Comparison of ENCODE assay signal across 28 mouse cellular contexts in genomic region chr6:129721390-129721789, GRCm38 (mm10). TPM values are rescaled to one million over a fixed set of nuclear protein-coding genes. Genes with fewer than 3 reads are reported as not detected.
A peak's percentile ranks its signal among the peaks of the same experiment; 100 is the strongest.
DNase-seq lines count a peak whose midpoint lies in the region; ATAC-seq and TF ChIP-seq lines count a peak whose summit lies in the region.
"Had no signal": no experiment of that assay in that cellular context is flagged by ENCODE, and none has a peak within 500 bp of the region (broad histone marks: within the 10 kb centered on the region; RNA-seq: fewer than 3 reads in every experiment).

No protein-coding gene starts in this region.

- no peaks in the 10 kb centered on the region for H3K27me3 ChIP-seq in forebrain, embryonic 11.5 days (ENCODE audit: control insufficient read depth, insufficient read depth, low read length)
- no peaks in the 10 kb centered on the region for H3K27me3 ChIP-seq in forebrain, embryonic 14.5 days (replicated peaks; ENCODE audit: control insufficient read depth, insufficient read depth, low read length)
- no peaks in the 10 kb centered on the region for H3K27me3 ChIP-seq in kidney, postnatal 0 days (ENCODE audit: insufficient read depth, low read length)
- H3K27me3 ChIP-seq: embryonic facial prominence, embryonic 13.5 days; heart, embryonic 12.5 days; hindbrain, embryonic 12.5 days had no signal

- no peak overlapping the region for H3K9ac ChIP-seq in forebrain, embryonic 11.5 days (ENCODE audit: low read length)
- no peak overlapping the region for H3K9ac ChIP-seq in forebrain, embryonic 14.5 days (ENCODE audit: low read length)
- H3K9ac ChIP-seq in kidney, postnatal 0 days (ENCODE audit: low read depth, low read length), result no peak overlapping the region
- H3K9ac ChIP-seq: embryonic facial prominence, embryonic 13.5 days; heart, embryonic 12.5 days; hindbrain, embryonic 12.5 days had no signal

- H3K4me2 ChIP-seq in forebrain, embryonic 11.5 days (ENCODE audit: low read depth, low read length, severe bottlenecking), result no peak overlapping the region
- no peak overlapping the region for H3K4me2 ChIP-seq in forebrain, embryonic 14.5 days (ENCODE audit: low read length)
- H3K4me2 ChIP-seq in kidney, postnatal 0 days (ENCODE audit: low read length), result no peak overlapping the region
- H3K4me2 ChIP-seq: embryonic facial prominence, embryonic 13.5 days; heart, embryonic 12.5 days; hindbrain, embryonic 12.5 days had no signal

- H3K4me3 ChIP-seq in forebrain, embryonic 11.5 days (ENCODE audit: low read depth, low read length), result no peak overlapping the region
- H3K4me3 ChIP-seq in forebrain, embryonic 14.5 days (ENCODE audit: low read depth, low read length), result no peak overlapping the region
- H3K4me3 ChIP-seq in kidney, postnatal 0 days (replicated peaks; ENCODE audit: low read depth, low read length), result no peak overlapping the region
- H3K4me3 ChIP-seq: embryonic facial prominence, embryonic 13.5 days; forebrain, embryonic 10.5 days; heart, adult 2 months; heart, embryonic 12.5 days; hindbrain, embryonic 12.5 days had no signal

- no peak overlapping the region for H3K27ac ChIP-seq in forebrain, embryonic 11.5 days (ENCODE audit: low read depth, low read length)
- H3K27ac ChIP-seq in forebrain, embryonic 14.5 days (ENCODE audit: low read depth, low read length), result no peak overlapping the region
- no peak overlapping the region for H3K27ac ChIP-seq in kidney, postnatal 0 days
- H3K27ac ChIP-seq: embryonic facial prominence, embryonic 13.5 days; forebrain, embryonic 10.5 days; heart, adult 2 months; hindbrain, embryonic 12.5 days; hindbrain, postnatal 0 days had no signal

- H3K9me3 ChIP-seq in forebrain, embryonic 11.5 days (ENCODE audit: control insufficient read depth, low read length), result no peaks in the 10 kb centered on the region
- H3K9me3 ChIP-seq in forebrain, embryonic 14.5 days (replicated peaks; ENCODE audit: control insufficient read depth, low read length), result no peaks in the 10 kb centered on the region
- H3K9me3 ChIP-seq in kidney, postnatal 0 days (replicated peaks; ENCODE audit: low read length), result no peaks in the 10 kb centered on the region
- H3K9me3 ChIP-seq: forebrain, embryonic 10.5 days; heart, embryonic 12.5 days; hindbrain, embryonic 12.5 days had no signal

- DNase-seq in forebrain, embryonic 11.5 days (ENCODE audit: low spot score), result no peak
- no peak for DNase-seq in forebrain, embryonic 14.5 days (ENCODE audit: low spot score)
- no peak for DNase-seq in kidney, postnatal 0 days (ENCODE audit: low spot score)
- DNase-seq in kidney, postnatal 25 days, result no peak
- no peak for DNase-seq in right cerebral cortex, postnatal 36 days (ENCODE audit: low spot score in 2 of 2)
- DNase-seq: adrenal gland, postnatal 14 days; B cell, adult 2 months; cerebellum, adult 11-12 months; cerebellum, adult 9-10 months; cerebellum, postnatal 25 days; gastrocnemius, postnatal 10 days; heart, adult 2 months; heart, postnatal 36 days had no signal

- 0 out of 2 replicates have a peak, but pooled peaks have one; percentile 22 for ATAC-seq in forebrain, embryonic 11.5 days (replicated peaks; ENCODE audit: low FRiP score)
- no peak for ATAC-seq in forebrain, embryonic 14.5 days
- peak; percentile 43; the same call in 1 of the 2 replicates for ATAC-seq in kidney, postnatal 0 days (replicated peaks; ENCODE audit: low FRiP score, low read depth)
- peak; percentile 55 for ATAC-seq in granulocyte monocyte progenitor cell, adult 5-6 weeks (replicated peaks; ENCODE audit: poor library complexity, severe bottlenecking)
- ATAC-seq in activated CD4-positive, CD25-positive, alpha-beta regulatory T cell, adult 4 months, result no peak
- ATAC-seq: CD4-positive, CD25-positive, alpha-beta regulatory T cell, adult 4 months; forebrain, embryonic 16.5 days; hindbrain, postnatal 0 days had no signal

- WGBS in forebrain, embryonic 11.5 days, result 50% methylated on average over 1 of the region's 1 CpGs
- WGBS in forebrain, embryonic 14.5 days, result 73% methylated on average over 1 of the region's 1 CpGs
- 81% methylated on average over 1 of the region's 1 CpGs for WGBS in kidney, postnatal 0 days

- no peaks in the 10 kb centered on the region for H3K4me1 ChIP-seq in forebrain, embryonic 11.5 days (replicated peaks; ENCODE audit: control insufficient read depth, insufficient read depth, low read length)
- no peaks in the 10 kb centered on the region for H3K4me1 ChIP-seq in forebrain, embryonic 14.5 days (ENCODE audit: control insufficient read depth, insufficient read depth, low read length)
- H3K4me1 ChIP-seq in kidney, postnatal 0 days (replicated peaks; ENCODE audit: insufficient read depth, low read length), result no peaks in the 10 kb centered on the region
- H3K4me1 ChIP-seq: embryonic facial prominence, embryonic 13.5 days; forebrain, embryonic 10.5 days; heart, embryonic 12.5 days; hindbrain, embryonic 12.5 days had no signal

- TF ChIP-seq CTCF in kidney, postnatal 0 days (IDR thresholded peaks at IDR 0.05; ENCODE audit: low read depth), result no peak

- no peaks in the 10 kb centered on the region for H3K36me3 ChIP-seq in forebrain, embryonic 11.5 days (ENCODE audit: control insufficient read depth, insufficient read depth, low read length)
- H3K36me3 ChIP-seq in forebrain, embryonic 14.5 days (ENCODE audit: control insufficient read depth, insufficient read depth, low read length), result no peaks in the 10 kb centered on the region
- H3K36me3 ChIP-seq in kidney, postnatal 0 days (ENCODE audit: insufficient read depth, low read length), result no peaks in the 10 kb centered on the region
- H3K36me3 ChIP-seq: embryonic facial prominence, embryonic 13.5 days; forebrain, embryonic 10.5 days; G1E; heart, embryonic 12.5 days; hindbrain, embryonic 12.5 days had no signal

RNA-seq across cellular contexts. Expression of gene Klri1, which starts 4.5 kb away (rescaled TPM):
- not detected in 2 replicates for polyA plus RNA-seq in forebrain, embryonic 11.5 days (2014; fragmentation: Nextera tagmentation; extraction: Ambion mirVana)
- polyA plus RNA-seq in forebrain, embryonic 14.5 days (2014; fragmentation: Nextera tagmentation; extraction: Ambion mirVana), result not detected in 2 replicates
- not detected in 2 replicates for polyA plus RNA-seq in kidney, postnatal 0 days (2015; fragmentation: Nextera tagmentation; extraction: Ambion mirVana)
- not detected in 2 replicates for total RNA-seq in granulocyte monocyte progenitor cell, adult 5-6 weeks (2014; fragmentation: Nextera tagmentation)
- total RNA-seq in granulocyte monocyte progenitor cell, adult 5-6 weeks (2017), result not detected in 2 replicates
- polyA plus RNA-seq in activated CD4-positive, CD25-positive, alpha-beta regulatory T cell, adult 4 months (2017; shearing (Covaris generic)), result not detected
- total RNA-seq: adrenal gland, adult 18-20 months; adrenal gland, postnatal 14 days; G1E; gastrocnemius, postnatal 10 days; gastrocnemius, postnatal 4 days; heart, adult 2 months; heart, postnatal 36 days; hindbrain, postnatal 0 days had no signal
- polyA plus RNA-seq: CD4-positive, CD25-positive, alpha-beta regulatory T cell, adult 4 months; embryonic facial prominence, embryonic 13.5 days; forebrain, embryonic 10.5 days; forebrain, embryonic 16.5 days; frontal cortex, adult 2 months; G1E; heart, embryonic 12.5 days; heart, postnatal 0 days; hindbrain, embryonic 12.5 days; intestine, embryonic 14.5 days had no signal

RNA-seq across cellular contexts. Expression of gene Klri2, which starts 18.9 kb away (rescaled TPM):
- polyA plus RNA-seq in forebrain, embryonic 11.5 days (2014; fragmentation: Nextera tagmentation; extraction: Ambion mirVana), result not detected in 2 replicates
- not detected in 2 replicates for polyA plus RNA-seq in forebrain, embryonic 14.5 days (2014; fragmentation: Nextera tagmentation; extraction: Ambion mirVana)
- 0.05 TPM in 1 of 2 replicates, not detected in the other for polyA plus RNA-seq in kidney, postnatal 0 days (2015; fragmentation: Nextera tagmentation; extraction: Ambion mirVana)
- total RNA-seq in granulocyte monocyte progenitor cell, adult 5-6 weeks (2014; fragmentation: Nextera tagmentation), result not detected in 2 replicates
- total RNA-seq in granulocyte monocyte progenitor cell, adult 5-6 weeks (2017), result not detected in 2 replicates
- not detected for polyA plus RNA-seq in activated CD4-positive, CD25-positive, alpha-beta regulatory T cell, adult 4 months (2017; shearing (Covaris generic))
- total RNA-seq: adrenal gland, postnatal 14 days; gastrocnemius, postnatal 10 days; gastrocnemius, postnatal 4 days; heart, postnatal 36 days; hindbrain, postnatal 0 days had no signal
- polyA plus RNA-seq: CD4-positive, CD25-positive, alpha-beta regulatory T cell, adult 4 months; embryonic facial prominence, embryonic 13.5 days; forebrain, embryonic 10.5 days; forebrain, embryonic 16.5 days; G1E; heart, embryonic 12.5 days; heart, postnatal 0 days; hindbrain, embryonic 12.5 days; hindbrain, postnatal 0 days had no signal

RNA-seq across cellular contexts. Expression of gene Klrc1, which starts 42.6 kb away (rescaled TPM):
- not detected in 2 replicates for polyA plus RNA-seq in forebrain, embryonic 11.5 days (2014; fragmentation: Nextera tagmentation; extraction: Ambion mirVana)
- not detected in 2 replicates for polyA plus RNA-seq in forebrain, embryonic 14.5 days (2014; fragmentation: Nextera tagmentation; extraction: Ambion mirVana)
- polyA plus RNA-seq in kidney, postnatal 0 days (2015; fragmentation: Nextera tagmentation; extraction: Ambion mirVana), result not detected in 2 replicates
- total RNA-seq in granulocyte monocyte progenitor cell, adult 5-6 weeks (2014; fragmentation: Nextera tagmentation), result not detected in 2 replicates
- 2.9 TPM in 1 of 2 replicates, not detected in the other for total RNA-seq in granulocyte monocyte progenitor cell, adult 5-6 weeks (2017)
- polyA plus RNA-seq in activated CD4-positive, CD25-positive, alpha-beta regulatory T cell, adult 4 months (2017; shearing (Covaris generic)), result under 1 TPM in 1 of 2 experiments, not detected in 1; 0.82 TPM
- total RNA-seq: adrenal gland, postnatal 14 days; G1E; gastrocnemius, postnatal 10 days; gastrocnemius, postnatal 4 days; hindbrain, postnatal 0 days had no signal
- polyA plus RNA-seq: embryonic facial prominence, embryonic 13.5 days; forebrain, embryonic 10.5 days; forebrain, embryonic 16.5 days; frontal cortex, adult 2 months; G1E; heart, embryonic 12.5 days; heart, postnatal 0 days; hindbrain, embryonic 12.5 days; hindbrain, postnatal 0 days; intestine, embryonic 14.5 days had no signal

Comparison
In these comparisons a context has a peak if more than half of its experiments do, and no peak if none do; other contexts are left out.
1. ATAC-seq: peak in forebrain, embryonic 11.5 days (single experiment), kidney, postnatal 0 days (single experiment) and granulocyte monocyte progenitor cell, adult 5-6 weeks (single experiment); none in forebrain, embryonic 14.5 days (single experiment) and activated CD4-positive, CD25-positive, alpha-beta regulatory T cell, adult 4 months (single experiment).